Mouse (Mus musculus) CD4-positive, CD25-positive, alpha-beta regulatory T cell, adult 4 months (primary cell): ENCODE results near the gene Fcgr3. TPM values are rescaled to one million over a fixed set of nuclear protein-coding genes. Genes with fewer than 3 reads are reported as not detected.

ENCODE experiments used
- ATAC-seq: one replicate; pipeline ENCODE4 v1.8.0; 2017
- polyA plus RNA-seq, 2 experiments: library from polyadenylated mRNA; unstranded; fragments of 100-300 nt; shearing (Covaris generic); gene quantifications; one replicate each; pipeline ENCODE4 v1.2.1; 2017

Fcgr3 gene
- polyA plus RNA-seq, 2 experiments from 2014 or later = not detected

DNA sequence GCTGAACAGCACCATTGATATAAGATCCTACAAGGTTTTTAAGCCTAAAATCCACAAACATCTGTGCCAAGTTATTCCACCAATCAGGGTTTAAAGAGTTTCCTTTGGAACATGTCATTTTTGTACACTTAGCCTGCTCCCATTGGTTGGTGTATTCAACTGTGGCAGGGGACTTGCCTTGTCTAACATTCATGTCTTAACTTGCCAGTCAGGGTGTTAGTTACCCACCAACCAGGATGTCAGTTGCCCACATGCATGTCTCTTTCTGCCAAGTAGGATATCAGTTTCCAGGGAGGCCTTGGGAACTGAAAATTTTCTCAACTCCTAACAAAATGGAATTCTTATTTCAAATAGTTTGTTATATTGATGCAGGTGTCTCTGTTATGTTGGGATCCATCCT, 59.1 kb downstream of the Fcgr3 start:
- ATAC-seq = no peak

DNA sequence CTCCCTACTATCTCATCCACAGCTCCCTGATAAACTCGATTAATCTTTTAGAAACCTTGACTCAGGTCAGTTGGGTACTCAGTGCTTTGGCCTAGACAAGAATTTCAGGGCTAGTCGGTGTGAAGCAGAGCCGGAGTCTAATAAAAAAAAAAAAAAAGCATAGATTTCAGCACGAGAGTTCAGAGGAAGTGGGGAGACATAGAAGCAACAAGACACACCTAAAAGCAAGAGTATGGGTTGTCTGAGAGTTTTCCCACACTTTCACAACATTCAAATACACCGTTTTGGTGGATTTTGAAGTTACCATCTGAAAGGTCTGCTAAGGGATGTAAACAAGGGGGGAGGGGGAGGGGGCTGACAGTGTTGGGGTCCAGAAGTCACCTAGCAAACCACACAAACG, 59.7 kb downstream of the Fcgr3 start:
- ATAC-seq = no peak

Other genes starting within 250 kb of the Fcgr3 start
- gene Atf6, start 197.2 kb downstream of the Fcgr3 start, polyA plus RNA-seq = 1 to 10 TPM; 5.8 to 8.8 TPM
- gene Gm26620, start 179.9 kb downstream of the Fcgr3 start, polyA plus RNA-seq = not detected
- 10 to 100 TPM; 14.8 to 16.1 TPM for gene Dusp12, start 179.4 kb downstream of the Fcgr3 start, polyA plus RNA-seq
- gene Fcrlb, start 152.0 kb downstream of the Fcgr3 start, polyA plus RNA-seq = not detected
- gene Fcrla, start 137.4 kb downstream of the Fcgr3 start, polyA plus RNA-seq = 1 to 10 TPM in 1 of 2 experiments, under 1 TPM in 1; 0.52 to 3.9 TPM
- 1 to 10 TPM in 1 of 2 experiments, not detected in 1; 1.1 TPM for gene Fcgr2b, start 88.4 kb downstream of the Fcgr3 start, polyA plus RNA-seq
- gene Fcgr4, start 46.0 kb downstream of the Fcgr3 start, polyA plus RNA-seq = under 1 TPM in 1 of 2 experiments, not detected in 1; 0.26 TPM
- gene Cfap126, start 49.0 kb upstream of the Fcgr3 start, polyA plus RNA-seq = 1 to 10 TPM; 4.8 to 5.5 TPM
- gene Sdhc, start 85.7 kb upstream of the Fcgr3 start, polyA plus RNA-seq = 100 to 1,000 TPM; 135 to 150 TPM
- gene Mpz, start 85.8 kb upstream of the Fcgr3 start, polyA plus RNA-seq = not detected
- not detected for gene Pcp4l1, start 131.3 kb upstream of the Fcgr3 start, polyA plus RNA-seq
- gene Nr1i3, start 149.0 kb upstream of the Fcgr3 start, polyA plus RNA-seq = under 1 TPM; 0.15 to 0.54 TPM
- gene Tomm40l, start 157.6 kb upstream of the Fcgr3 start, polyA plus RNA-seq = 10 to 100 TPM; 24.0 to 48.7 TPM
- under 1 TPM in 1 of 2 experiments, not detected in 1; 0.75 TPM for gene Apoa2, start 160.1 kb upstream of the Fcgr3 start, polyA plus RNA-seq
- gene Fcer1g, start 169.4 kb upstream of the Fcgr3 start, polyA plus RNA-seq = 1 to 10 TPM; 1.8 to 3.5 TPM
- under 1 TPM in 1 of 2 experiments, not detected in 1; 0.13 TPM for gene Adamts4, start 185.5 kb upstream of the Fcgr3 start, polyA plus RNA-seq
- 100 to 1,000 TPM; 115 to 119 TPM for gene Ndufs2, start 186.5 kb upstream of the Fcgr3 start, polyA plus RNA-seq
- gene B4galt3, start 205.4 kb upstream of the Fcgr3 start, polyA plus RNA-seq = 10 to 100 TPM; 56.0 to 93.6 TPM
- 100 to 1,000 TPM in 1 of 2 experiments, 10 to 100 TPM in 1; 70.8 to 108 TPM for gene Ppox, start 216.3 kb upstream of the Fcgr3 start, polyA plus RNA-seq
- 10 to 100 TPM; 22.6 to 27.9 TPM for gene Usp21, start 223.1 kb upstream of the Fcgr3 start, polyA plus RNA-seq
- gene Ufc1, start 230.1 kb upstream of the Fcgr3 start, polyA plus RNA-seq = 10 to 100 TPM; 74.0 to 84.4 TPM